Mouse (Mus musculus) cerebellum, adult 9-10 months (tissue): ENCODE measurements around the gene Hist1h1d.
A peak's percentile ranks its signal among the peaks of the same experiment; 100 is the strongest.
"Not testable (repeated sequence)": the region's sequence is repeated elsewhere in the genome, so short reads cannot be mapped to it uniquely, and the experiment has no call there.

Source experiments
- DNase-seq: peaks from one replicate; pipeline ENCODE4 v3.0.0; 2022

Gene Hist1h1d

DNA sequence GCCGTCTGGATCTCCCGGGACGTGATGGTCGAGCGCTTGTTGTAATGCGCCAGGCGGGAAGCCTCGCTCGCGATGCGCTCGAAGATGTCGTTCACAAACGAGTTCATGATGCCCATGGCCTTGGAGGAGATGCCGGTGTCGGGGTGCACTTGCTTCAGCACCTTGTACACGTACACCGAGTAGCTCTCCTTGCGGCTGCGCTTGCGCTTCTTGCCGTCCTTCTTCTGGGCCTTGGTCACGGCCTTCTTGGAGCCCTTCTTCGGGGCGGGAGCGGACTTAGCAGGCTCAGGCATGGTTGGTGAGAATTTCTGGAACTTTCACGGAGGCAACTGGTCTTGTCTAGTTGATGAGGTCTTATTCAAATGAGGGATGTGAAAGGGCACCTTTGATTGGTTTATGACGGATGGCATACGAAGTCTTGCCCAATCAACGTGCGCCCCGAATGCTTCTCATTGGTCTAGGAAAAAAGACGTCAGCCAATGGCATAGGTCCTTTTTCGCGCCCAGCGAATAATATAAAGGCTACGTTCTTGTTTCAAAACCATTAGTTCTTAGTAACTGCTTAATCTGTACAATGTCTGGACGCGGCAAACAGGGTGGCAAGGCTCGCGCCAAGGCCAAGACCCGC is 20.9 kb downstream of the Hist1h1d start, which contains the start of the genes Hist1h2bf and Hist1h2ad:
Gene Hist1h2bf, minus strand, starts transcription at position 299 of the 627 bp plus-strand sequence.
Gene Hist1h2ad, plus strand, starts transcription at position 484 of the 627 bp plus-strand sequence.
- DNase-seq: peak; percentile 89

- not testable (repeated sequence) for DNase-seq
Measured at GRCm38 (mm10) chr13:23574546-23575170, 21.6 kb downstream of the Hist1h1d start.

GRCm38 (mm10) chr13:23575271-23575851 is 22.3 kb downstream of the Hist1h1d start, which contains the start of gene Hist1h3d:
Gene Hist1h3d (plus strand): TSS chr13:23575763.
- DNase-seq: peak; percentile 53

GRCm38 (mm10) chr13:23575864-23576313 is 22.8 kb downstream of the Hist1h1d start:
- not testable (repeated sequence) for DNase-seq

DNA sequence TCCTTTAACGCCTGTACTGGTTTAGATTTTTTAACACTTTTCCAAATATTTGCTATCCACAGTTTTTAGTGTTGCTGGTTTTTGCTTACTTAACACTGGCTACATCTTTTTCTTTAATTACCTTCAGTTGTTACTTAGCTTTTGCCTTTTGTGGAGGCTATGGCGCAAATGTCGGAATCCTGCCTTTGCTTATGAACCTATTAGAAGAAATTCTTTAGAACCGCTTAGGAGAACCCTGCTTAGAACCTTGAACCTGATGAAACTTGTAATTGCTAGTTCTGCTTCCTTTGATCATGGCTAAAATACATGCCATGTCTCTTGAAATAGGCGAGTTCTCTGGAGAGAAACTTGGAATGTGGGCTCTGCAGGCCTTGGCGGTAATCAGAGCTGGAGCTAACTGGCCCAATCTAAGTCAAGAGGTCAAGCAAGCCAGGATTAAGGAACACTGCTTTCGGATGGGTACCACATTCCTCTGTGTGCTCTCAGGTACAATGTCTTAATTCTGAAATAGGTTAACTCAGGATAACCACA is 23.4 kb downstream of the Hist1h1d start:
- no peak for DNase-seq

GRCm38 (mm10) chr13:23576906-23577639 is 24.0 kb downstream of the Hist1h1d start:
- no peak for DNase-seq

- no peak for DNase-seq
Measured at GRCm38 (mm10) chr13:23577835-23578234, 24.8 kb downstream of the Hist1h1d start.

DNA sequence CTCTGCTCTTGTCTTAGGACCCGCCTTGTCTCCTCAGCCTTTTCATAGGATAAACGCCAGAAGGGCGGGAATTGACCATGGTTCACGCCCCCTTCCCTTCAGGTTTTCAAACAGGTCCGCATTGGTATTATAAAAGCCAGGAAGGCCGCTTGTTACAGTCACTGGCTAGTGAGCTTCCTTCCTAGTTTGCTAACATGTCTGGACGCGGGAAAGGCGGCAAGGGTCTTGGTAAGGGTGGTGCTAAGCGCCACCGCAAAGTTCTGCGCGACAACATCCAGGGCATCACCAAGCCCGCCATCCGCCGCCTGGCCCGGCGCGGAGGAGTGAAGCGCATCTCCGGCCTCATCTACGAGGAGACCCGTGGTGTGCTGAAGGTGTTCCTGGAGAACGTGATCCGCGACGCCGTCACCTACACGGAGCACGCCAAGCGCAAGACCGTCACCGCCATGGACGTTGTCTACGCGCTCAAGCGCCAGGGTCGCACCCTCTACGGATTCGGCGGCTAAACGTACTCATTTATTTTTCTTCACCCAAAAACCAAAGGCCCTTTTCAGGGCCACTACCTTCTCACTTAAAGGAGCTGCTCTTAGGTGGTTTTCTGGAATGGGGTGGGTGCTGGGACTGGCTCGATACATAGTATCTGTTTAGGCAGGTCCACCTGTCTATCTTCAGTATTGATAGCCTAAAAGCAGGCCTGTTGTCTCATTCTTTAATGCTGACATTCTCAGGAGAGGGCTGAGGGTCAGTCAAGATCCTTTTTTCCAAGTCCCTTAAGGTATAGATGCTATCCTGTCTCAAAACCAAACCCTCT is 28.6 kb downstream of the Hist1h1d start, which contains the start of gene Hist1h4d:
Gene Hist1h4d, plus strand, starts transcription at position 191 of the 811 bp plus-strand sequence.
- peak; percentile 99 for DNase-seq

- DNase-seq: peak; percentile 40
Measured at GRCm38 (mm10) chr13:23582219-23583056, 29.4 kb downstream of the Hist1h1d start.

DNA sequence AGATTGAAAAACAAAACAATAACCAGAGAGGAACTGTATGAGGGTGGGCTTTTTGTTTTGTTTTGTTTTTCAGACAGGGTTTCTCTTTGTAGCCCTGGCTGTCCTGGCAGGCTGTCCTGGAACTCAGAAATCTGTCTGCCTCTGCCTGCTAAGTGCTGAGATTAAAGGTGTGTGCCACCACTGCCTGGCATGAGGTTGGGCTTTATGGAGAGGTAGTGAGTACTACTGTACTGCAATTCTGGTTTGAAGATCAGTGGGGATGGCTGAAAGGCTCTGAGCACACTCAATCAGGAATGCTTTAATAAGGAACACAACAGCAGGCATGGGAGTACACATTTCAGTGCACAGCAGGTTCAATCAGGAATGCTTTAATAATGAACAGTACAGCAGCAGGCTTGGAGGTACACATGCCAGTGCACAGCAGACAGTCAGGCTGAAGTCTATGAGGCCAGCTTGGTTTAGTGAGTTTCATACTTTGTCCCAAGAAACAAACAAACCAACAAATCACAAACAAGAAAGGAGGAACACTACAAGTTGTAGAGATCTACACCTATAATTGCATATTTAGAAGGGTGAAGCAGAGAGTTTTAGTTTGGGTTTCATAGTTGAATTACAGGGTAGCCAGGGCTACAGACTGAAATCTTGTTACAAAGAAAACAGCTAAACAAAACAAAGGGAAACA is 30.5 kb downstream of the Hist1h1d start:
- DNase-seq: peak; percentile 9

DNA sequence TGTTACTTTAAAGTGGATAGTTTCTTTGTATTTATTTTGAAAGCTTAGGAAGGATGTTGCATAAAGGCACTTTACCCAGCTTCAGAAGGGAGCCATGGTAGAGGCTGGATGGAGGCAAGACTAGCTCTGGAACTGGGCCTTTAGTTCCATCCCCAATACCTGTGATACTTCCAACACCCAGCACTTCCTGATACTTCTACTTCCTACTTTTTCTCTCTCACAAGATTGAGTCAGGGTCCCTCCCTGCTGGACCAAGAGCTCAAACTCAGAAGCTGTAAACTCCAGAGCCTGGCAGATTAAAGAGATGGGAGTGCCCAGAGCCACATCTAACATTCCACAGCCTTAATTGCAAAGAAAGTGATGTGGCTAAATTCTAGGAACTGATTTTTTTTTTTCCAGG is 31.3 kb downstream of the Hist1h1d start:
- DNase-seq: peak; percentile 12

- DNase-seq: no peak
Measured at GRCm38 (mm10) chr13:23585029-23585441, 32.0 kb downstream of the Hist1h1d start.

GRCm38 (mm10) chr13:23585442-23586098 is 32.5 kb downstream of the Hist1h1d start:
- DNase-seq: peak; percentile 87

GRCm38 (mm10) chr13:23586099-23586939 is 33.3 kb downstream of the Hist1h1d start:
- no peak for DNase-seq

DNA sequence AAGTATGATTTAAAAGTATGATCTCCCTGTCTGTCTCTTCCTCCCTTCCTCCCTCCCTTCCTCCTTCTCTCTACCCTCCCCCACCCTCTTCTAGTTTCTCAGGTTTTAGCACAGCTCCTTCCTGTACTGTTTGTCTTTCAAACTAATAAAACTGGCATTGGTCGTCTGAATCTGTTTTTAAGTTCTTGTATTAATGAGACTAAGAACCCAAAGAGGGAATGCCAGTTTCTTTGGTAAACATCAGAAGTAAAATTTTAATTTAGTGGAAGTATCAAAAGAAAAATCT is 33.8 kb downstream of the Hist1h1d start:
- no peak for DNase-seq

GRCm38 (mm10) chr13:23591206-23591605 is 38.1 kb downstream of the Hist1h1d start:
- no peak for DNase-seq

DNA sequence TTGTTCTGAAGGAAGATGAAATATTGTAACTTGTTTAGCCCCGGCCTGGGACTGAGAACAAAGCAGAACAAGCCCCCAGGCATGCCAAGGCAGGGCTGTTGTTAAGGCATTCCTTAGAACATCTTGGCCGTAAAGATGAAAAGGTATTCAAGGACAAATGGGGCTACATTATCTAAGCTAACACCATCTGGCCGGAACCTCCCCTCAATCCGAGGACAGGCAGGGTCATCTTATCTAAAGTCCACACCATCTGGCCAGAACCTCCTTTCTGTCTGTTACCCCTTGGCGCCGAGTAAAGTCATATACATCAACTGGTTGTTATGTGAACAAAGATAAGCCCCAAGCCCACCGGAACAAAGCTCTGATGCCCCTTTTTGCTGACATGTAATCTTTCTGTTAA is 38.8 kb downstream of the Hist1h1d start:
- DNase-seq: not testable (repeated sequence)

DNA sequence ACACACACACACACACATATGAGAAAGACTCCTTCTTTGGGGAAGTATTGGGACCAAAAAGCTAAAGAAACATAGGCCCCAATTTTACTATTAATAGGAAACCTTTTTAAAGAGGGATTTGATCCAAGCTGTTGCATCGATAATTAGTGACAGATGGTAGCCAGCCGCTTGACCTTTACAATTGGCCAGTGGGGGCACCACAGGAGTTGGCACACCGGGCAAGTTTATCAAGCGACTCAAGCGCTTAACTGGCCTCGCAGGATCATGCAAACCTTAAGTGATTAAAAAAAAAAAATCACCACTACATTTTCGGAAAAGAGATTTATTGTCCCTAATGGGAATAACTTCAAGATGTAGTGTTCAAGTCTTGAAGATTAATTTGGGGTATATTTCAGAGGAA is 39.6 kb downstream of the Hist1h1d start:
- DNase-seq: peak; percentile 79
